Mouse (Mus musculus) neural tube, embryonic 15.5 days (tissue): ENCODE measurements at regions not wholly inside any gene's neighbourhood (a gene's known extent, or its start where the extent isn't known, plus 50 kb on each side); places are given as distances from the start of the nearest gene placed in this dataset.

Experiments
- ATAC-seq: fragments of 200-750 bp; cut with Nextera tagmentation; 2 replicates; pipeline ENCODE4 v1.8.0; 2017; ENCODE audit warnings: mild to moderate bottlenecking, moderate TSS enrichment, moderate library complexity; ENCODE audit not compliant: low FRiP score
- H3K27ac ChIP-seq: fragments of 300-500 bp; sonication (generic); replicated peaks from 2 replicates; pipeline ENCODE4 v1.5.1; 2015; ENCODE audit warnings: mild to moderate bottlenecking, inconsistent platforms
- H3K27me3 ChIP-seq: fragments of 300-500 bp; sonication (generic); replicated peaks from 2 replicates; pipeline ENCODE4 v1.6.1; 2015; ENCODE audit warnings: inconsistent platforms
- H3K36me3 ChIP-seq: fragments of 300-500 bp; sonication (generic); 2 replicates; pipeline ENCODE4 v1.6.1; 2015; ENCODE audit warnings: inconsistent platforms
- H3K4me1 ChIP-seq: fragments of 300-500 bp; sonication (generic); 2 replicates; pipeline ENCODE4 v1.6.1; 2015; ENCODE audit warnings: inconsistent platforms
- H3K4me2 ChIP-seq: fragments of 300-500 bp; sonication (generic); 2 replicates; pipeline ENCODE4 v1.6.1; 2015; ENCODE audit warnings: inconsistent platforms, mild to moderate bottlenecking, moderate library complexity
- H3K4me3 ChIP-seq: fragments of 300-500 bp; sonication (generic); replicated peaks from 2 replicates; pipeline ENCODE4 v1.5.1; 2015; ENCODE audit warnings: mild to moderate bottlenecking, inconsistent platforms
- H3K9ac ChIP-seq: fragments of 300-500 bp; sonication (generic); replicated peaks from 2 replicates; pipeline ENCODE4 v1.6.1; 2015; ENCODE audit warnings: mild to moderate bottlenecking, inconsistent platforms
- H3K9me3 ChIP-seq: fragments of 300-500 bp; sonication (generic); replicated peaks from 2 replicates; pipeline ENCODE4 v1.6.1; 2016; ENCODE audit warnings: inconsistent platforms
- WGBS: fragments of 180-500 bp; shearing (Covaris S2); methylation state at CpG from one replicate; pipeline ENCODE4 v1.1.7; 2015; ENCODE audit warnings: mixed read lengths; 5-methylcytosine and 5-hydroxymethylcytosine counted together

GRCm38 (mm10) chr14:72817764-72818163 lies 108.0 kb upstream of the Fndc3a start:
- WGBS, result 79% methylated on average over 5 of the region's 5 CpGs
- Histone ChIP-seq H3K9me3 (no peaks in the 10 kb centered on the region), H3K27me3 (no peaks in the 10 kb centered on the region), H3K9ac (no peak overlapping the region), H3K36me3 (no peaks in the 10 kb centered on the region), H3K4me3 (no peak overlapping the region), H3K27ac (no peak overlapping the region), H3K4me2 (no peak overlapping the region), H3K4me1 (peaks cover 15% of the 10 kb centered on the region)
- ATAC-seq, result no peak

DNA sequence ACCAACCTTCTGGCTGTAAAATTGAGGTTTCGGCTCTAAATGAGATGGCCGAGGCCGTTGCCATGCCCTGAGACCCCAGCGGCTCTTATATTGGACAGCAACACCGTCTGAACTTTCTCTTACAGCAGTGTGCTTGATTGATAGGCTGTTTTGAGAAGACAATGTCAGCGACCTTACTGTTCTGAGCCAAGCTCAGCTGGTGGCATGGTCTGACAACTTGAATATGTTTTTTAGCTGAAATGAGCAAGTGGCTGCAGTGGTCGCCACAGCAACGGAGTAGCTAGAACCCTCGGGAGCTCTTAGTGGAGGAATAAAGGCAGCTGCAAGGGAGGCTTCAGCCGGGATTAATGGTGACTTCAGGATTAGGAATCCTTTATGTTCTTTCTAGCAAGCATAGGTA lies 107.0 kb upstream of the Fndc3a start:
- peaks cover 15% of the 10 kb centered on the region for H3K4me1 ChIP-seq
- H3K27ac ChIP-seq, result no peak overlapping the region
- no peak overlapping the region for H3K9ac ChIP-seq
- no peaks in the 10 kb centered on the region for H3K27me3 ChIP-seq
- ATAC-seq, result peak; percentile 86
- H3K9me3 ChIP-seq, result no peaks in the 10 kb centered on the region
- H3K36me3 ChIP-seq, result no peaks in the 10 kb centered on the region
- 0 out of 2 replicates have a peak overlapping the region, but pooled peaks have one; percentile 9 for H3K4me3 ChIP-seq
- H3K4me2 ChIP-seq, result peak overlapping the region; percentile 45
- WGBS, result 6% methylated on average over 10 of the region's 10 CpGs

DNA sequence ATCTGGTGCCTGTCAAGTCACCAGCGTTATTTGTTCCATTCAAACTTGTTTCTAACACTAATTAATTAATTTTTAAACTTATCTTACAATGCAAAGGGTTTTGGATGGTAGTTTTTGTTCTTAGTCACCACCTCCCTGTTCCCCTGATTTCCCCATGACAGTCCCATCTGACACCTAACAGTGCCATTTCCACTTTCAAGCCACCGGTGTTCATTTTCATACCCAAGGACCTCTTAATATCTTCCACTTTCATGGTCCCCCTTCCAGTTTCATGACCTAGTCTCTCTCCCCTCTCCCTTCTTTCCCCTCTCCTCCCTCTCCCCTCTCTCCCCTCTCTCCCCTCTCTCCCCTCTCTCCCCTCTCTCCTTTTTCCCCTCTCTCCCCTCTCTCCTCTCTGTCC lies 99.3 kb upstream of the Fndc3a start:
- Histone ChIP-seq H3K9me3 (no peaks in the 10 kb centered on the region), H3K9ac (no peak overlapping the region), H3K4me1 (no peaks in the 10 kb centered on the region), H3K4me3 (no peak overlapping the region), H3K27me3 (no peaks in the 10 kb centered on the region), H3K4me2 (no peak overlapping the region), H3K27ac (no peak overlapping the region), H3K36me3 (no peaks in the 10 kb centered on the region)
- no peak for ATAC-seq
- 86% methylated on average over 2 of the region's 2 CpGs for WGBS

- Histone ChIP-seq H3K9ac (no peak overlapping the region), H3K4me1 (no peaks in the 10 kb centered on the region), H3K27me3 (no peaks in the 10 kb centered on the region), H3K4me2 (no peak overlapping the region), H3K36me3 (no peaks in the 10 kb centered on the region), H3K4me3 (no peak overlapping the region), H3K9me3 (no peaks in the 10 kb centered on the region), H3K27ac (no peak overlapping the region)
- ATAC-seq, result no peak
- 92% methylated on average over 3 of the region's 3 CpGs for WGBS
Observed at GRCm38 (mm10) chr14:72807947-72808346, 98.1 kb upstream of the Fndc3a start.

- Histone ChIP-seq H3K9ac (no peak overlapping the region), H3K4me1 (no peaks in the 10 kb centered on the region), H3K36me3 (no peaks in the 10 kb centered on the region), H3K27me3 (no peaks in the 10 kb centered on the region), H3K4me3 (no peak overlapping the region), H3K4me2 (no peak overlapping the region), H3K27ac (no peak overlapping the region), H3K9me3 (no peaks in the 10 kb centered on the region)
- no peak for ATAC-seq
- WGBS, result 84% methylated on average over 7 of the region's 7 CpGs
Observed at GRCm38 (mm10) chr14:72807286-72807685, 97.5 kb upstream of the Fndc3a start.

DNA sequence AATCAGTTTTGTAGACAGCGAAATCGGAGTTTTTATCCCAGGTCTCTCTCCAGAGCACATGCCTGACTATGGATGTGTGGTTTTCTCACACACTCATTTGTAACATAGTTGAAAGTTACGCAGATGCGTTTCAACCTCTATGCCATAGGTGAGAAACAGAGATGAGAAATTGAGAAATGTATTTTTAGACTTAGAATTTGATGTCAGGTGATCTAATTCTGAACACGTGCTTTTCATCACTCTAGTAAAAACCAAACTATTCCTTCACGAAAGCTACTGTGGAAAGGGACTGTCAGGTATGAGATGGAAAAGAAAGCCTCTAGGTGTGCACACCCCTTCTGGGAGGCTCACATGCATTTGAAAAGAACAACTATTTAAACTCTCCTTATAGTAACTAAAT lies 96.8 kb upstream of the Fndc3a start:
- no peaks in the 10 kb centered on the region for H3K27me3 ChIP-seq
- WGBS, result 95% methylated on average over 6 of the region's 6 CpGs
- ATAC-seq, result no peak

GRCm38 (mm10) chr14:72803579-72803978 lies 93.8 kb upstream of the Fndc3a start:
- H3K4me3 ChIP-seq, result no peak overlapping the region
- no peaks in the 10 kb centered on the region for H3K9me3 ChIP-seq
- no peak for ATAC-seq
- no peak overlapping the region for H3K9ac ChIP-seq
- no peak overlapping the region for H3K27ac ChIP-seq
- no peaks in the 10 kb centered on the region for H3K4me1 ChIP-seq
- no peaks in the 10 kb centered on the region for H3K27me3 ChIP-seq
- no peak overlapping the region for H3K4me2 ChIP-seq
- H3K36me3 ChIP-seq, result no peaks in the 10 kb centered on the region

More for the DNA sequence above, 96.8 kb upstream of the Fndc3a start:
- Histone ChIP-seq H3K9me3 (no peaks in the 10 kb centered on the region), H3K9ac (no peak overlapping the region), H3K36me3 (no peaks in the 10 kb centered on the region), H3K4me2 (no peak overlapping the region), H3K27ac (no peak overlapping the region), H3K4me1 (no peaks in the 10 kb centered on the region), H3K4me3 (no peak overlapping the region)

DNA sequence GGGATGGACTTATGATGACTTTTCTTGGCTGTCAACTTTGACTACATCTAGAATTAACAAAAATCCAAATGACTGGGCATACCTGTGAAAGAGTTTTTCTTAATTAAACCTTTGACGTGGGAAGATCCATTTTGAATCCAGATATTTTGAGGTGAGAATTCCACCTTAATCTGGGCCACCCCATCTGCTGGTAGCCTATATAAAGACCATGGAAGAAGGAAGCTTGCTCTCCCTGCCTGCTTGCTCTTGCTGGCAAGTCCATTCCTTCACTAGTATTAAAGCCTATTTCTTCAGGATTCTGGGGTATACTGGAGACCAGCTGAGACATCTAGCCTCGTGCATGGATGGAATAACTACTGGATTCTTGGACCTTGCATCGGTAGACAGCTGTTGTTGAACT lies 80.9 kb upstream of the Fndc3a start:
- H3K4me3 ChIP-seq, result no peak overlapping the region
- no peak for ATAC-seq
- no peaks in the 10 kb centered on the region for H3K36me3 ChIP-seq
- H3K4me1 ChIP-seq, result no peaks in the 10 kb centered on the region
- no peak overlapping the region for H3K4me2 ChIP-seq
- H3K9me3 ChIP-seq, result no peaks in the 10 kb centered on the region
- no peak overlapping the region for H3K27ac ChIP-seq
- no peak overlapping the region for H3K9ac ChIP-seq
- WGBS, result 83% methylated on average over 3 of the region's 3 CpGs
- H3K27me3 ChIP-seq, result no peaks in the 10 kb centered on the region

DNA sequence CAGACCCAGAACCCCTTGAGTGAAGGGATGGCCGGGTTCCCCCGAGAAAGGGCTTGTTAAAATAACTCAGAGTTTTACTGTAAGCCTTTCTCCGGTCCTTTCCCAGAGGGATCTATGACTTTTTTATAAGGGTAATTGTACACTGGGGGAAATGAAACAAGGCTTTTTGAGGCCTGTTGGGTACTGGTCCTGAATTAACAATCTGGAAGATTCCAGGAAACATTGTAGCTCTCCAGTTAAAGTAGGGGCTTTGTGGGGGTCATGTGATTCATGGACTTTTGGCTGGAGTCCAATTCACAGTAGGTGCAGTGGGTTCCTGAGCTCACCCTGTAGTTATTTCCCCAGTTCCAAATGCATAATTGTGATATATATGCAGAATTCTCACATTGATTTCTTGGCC lies 77.1 kb upstream of the Fndc3a start:
- no peak overlapping the region for H3K4me2 ChIP-seq
- H3K36me3 ChIP-seq, result no peaks in the 10 kb centered on the region
- H3K4me3 ChIP-seq, result no peak overlapping the region
- H3K4me1 ChIP-seq, result no peaks in the 10 kb centered on the region
- H3K27ac ChIP-seq, result no peak overlapping the region
- 70% methylated on average over 3 of the region's 3 CpGs for WGBS
- no peaks in the 10 kb centered on the region for H3K9me3 ChIP-seq
- no peak overlapping the region for H3K9ac ChIP-seq
- no peaks in the 10 kb centered on the region for H3K27me3 ChIP-seq
- ATAC-seq, result no peak

DNA sequence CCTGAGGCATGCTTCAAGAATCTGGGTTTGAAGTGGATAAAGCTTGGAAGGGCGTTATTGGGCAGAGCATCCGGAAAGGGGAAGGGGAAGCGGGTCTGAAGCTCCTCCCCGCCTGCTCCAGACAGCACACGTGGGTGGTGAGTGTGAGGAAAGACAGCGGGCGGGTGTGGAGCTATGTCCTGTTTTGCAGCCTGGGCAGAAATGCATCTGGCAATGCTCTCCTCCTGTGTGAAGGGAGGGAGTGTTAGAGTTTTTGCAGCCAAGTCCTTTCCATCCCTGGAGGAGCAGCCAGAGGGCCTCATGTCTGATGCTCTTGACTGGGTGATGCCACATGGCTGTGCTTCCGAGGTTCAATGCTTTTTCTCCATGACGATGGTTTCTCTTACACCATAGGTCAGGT lies 73.4 kb upstream of the Fndc3a start:
- Histone ChIP-seq H3K27ac (no peak overlapping the region), H3K4me3 (no peak overlapping the region), H3K36me3 (no peaks in the 10 kb centered on the region), H3K27me3 (no peaks in the 10 kb centered on the region), H3K9ac (no peak overlapping the region), H3K9me3 (no peaks in the 10 kb centered on the region), H3K4me2 (no peak overlapping the region), H3K4me1 (no peaks in the 10 kb centered on the region)
- WGBS, result 74% methylated on average over 9 of the region's 9 CpGs
- ATAC-seq, result no peak

GRCm38 (mm10) chr14:72779446-72779845 lies 69.6 kb upstream of the Fndc3a start:
- ATAC-seq, result no peak
- H3K36me3 ChIP-seq, result no peaks in the 10 kb centered on the region
- H3K27me3 ChIP-seq, result no peaks in the 10 kb centered on the region
- 58% methylated on average over 4 of the region's 4 CpGs for WGBS
- no peak overlapping the region for H3K4me3 ChIP-seq
- no peaks in the 10 kb centered on the region for H3K9me3 ChIP-seq
- H3K4me2 ChIP-seq, result no peak overlapping the region
- no peak overlapping the region for H3K9ac ChIP-seq
- no peak overlapping the region for H3K27ac ChIP-seq
- H3K4me1 ChIP-seq, result no peaks in the 10 kb centered on the region

DNA sequence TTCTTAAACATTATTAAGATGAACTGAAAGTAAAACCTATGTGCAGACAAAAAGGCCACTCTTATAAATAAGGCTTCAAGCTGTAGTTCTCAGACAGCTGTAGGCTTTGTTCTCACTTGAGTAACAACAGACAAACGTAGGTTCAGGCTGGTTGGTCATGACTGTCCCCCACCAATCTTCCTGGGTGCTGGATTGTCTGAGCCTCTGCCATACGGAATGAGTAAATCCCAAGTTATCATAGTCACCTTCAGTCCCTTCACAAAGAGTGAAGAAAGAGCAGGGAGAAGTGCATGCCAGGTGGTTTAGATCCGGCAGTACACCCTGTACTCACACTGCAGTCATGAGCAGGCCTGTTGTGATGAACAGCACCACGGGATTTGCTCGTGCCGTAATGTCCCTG lies 69.0 kb upstream of the Fndc3a start:
- Histone ChIP-seq H3K4me1 (no peaks in the 10 kb centered on the region), H3K36me3 (no peaks in the 10 kb centered on the region), H3K4me3 (no peak overlapping the region), H3K9ac (no peak overlapping the region), H3K27ac (no peak overlapping the region), H3K27me3 (no peaks in the 10 kb centered on the region), H3K9me3 (no peaks in the 10 kb centered on the region), H3K4me2 (no peak overlapping the region)
- ATAC-seq, result no peak
- 83% methylated on average over 6 of the region's 6 CpGs for WGBS

GRCm38 (mm10) chr14:72777927-72778560 lies 68.2 kb upstream of the Fndc3a start:
- Histone ChIP-seq H3K27ac (no peak overlapping the region), H3K4me2 (no peak overlapping the region), H3K9ac (no peak overlapping the region), H3K9me3 (no peaks in the 10 kb centered on the region), H3K4me1 (no peaks in the 10 kb centered on the region), H3K27me3 (no peaks in the 10 kb centered on the region), H3K36me3 (no peaks in the 10 kb centered on the region), H3K4me3 (no peak overlapping the region)
- ATAC-seq, result no peak
- WGBS, result 83% methylated on average over 6 of the region's 6 CpGs
